Mouse (Mus musculus): Measurements from ENCODE around the gene Sept1. TPM values are rescaled to one million over a fixed set of nuclear protein-coding genes. Genes with fewer than 3 reads are reported as not detected.

Sept1 gene
- total and polyA plus RNA-seq, 2 experiments = 1.5 to 4.0 TPM

- WGBS = 21% methylated on average over 5 of the region's 5 CpGs
- Histone ChIP-seq H3K27ac (replicated peaks; ENCODE audit: insufficient read depth, low read depth, low read length) (peak overlapping the region; percentile 60), H3K4me3 (ENCODE audit: insufficient read depth, low read depth, low read length) (peak overlapping the region; percentile 90), H3K27me3 (ENCODE audit: control insufficient read depth, insufficient read depth, low read length) (no peaks in the 10 kb centered on the region), H3K36me3 (ENCODE audit: control insufficient read depth, insufficient read depth, low read length) (peaks cover 18% of the 10 kb centered on the region), H3K4me1 (ENCODE audit: control insufficient read depth, insufficient read depth, low read length) (peaks cover 6% of the 10 kb centered on the region), H3K9ac (ENCODE audit: low read depth, low read length) (peak overlapping the region; percentile 68), H3K79me2 (ENCODE audit: control insufficient read depth, insufficient read depth, low read length) (peaks cover 16% of the 10 kb centered on the region)
- no peak for DNase-seq (ENCODE audit: extremely low read depth, low read depth, low spot score)
- TF ChIP-seq POLR2A (IDR thresholded peaks at IDR 0.05; ENCODE audit: extremely low read depth, insufficient read depth, low read length) = no peak
- no peak for TF ChIP-seq CTCF (IDR thresholded peaks at IDR 0.05; ENCODE audit: low read depth, low read length)
Observed at GRCm38 (mm10) chr7:127270666-127271065, 37.7 kb upstream of the Sept1 start.

DNA sequence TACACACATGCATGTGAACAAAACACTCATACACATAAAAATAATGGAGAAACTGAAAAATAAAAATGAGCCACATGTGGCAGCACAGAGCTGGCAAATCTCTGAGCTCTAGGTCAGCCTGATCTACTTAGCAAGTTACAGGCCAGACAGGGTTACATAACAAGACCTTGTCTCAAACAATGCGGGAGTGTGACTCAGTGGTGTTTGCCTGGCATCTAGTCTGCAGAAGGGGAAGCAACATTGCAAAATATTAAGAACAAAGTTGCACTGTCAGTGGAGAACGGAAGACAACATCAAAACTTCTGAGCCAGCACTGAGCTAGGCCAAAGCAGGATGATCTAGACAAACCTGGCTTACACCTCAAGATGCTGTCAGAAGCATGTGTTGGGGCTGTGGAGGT is 37.3 kb upstream of the Sept1 start:
- WGBS = 9% methylated on average over 2 of the region's 2 CpGs
- H3K9ac ChIP-seq (ENCODE audit: low read depth, low read length) = peak overlapping the region; percentile 41
- peak; percentile 91 for DNase-seq (ENCODE audit: extremely low read depth, low read depth, low spot score)
- peaks cover 18% of the 10 kb centered on the region for H3K36me3 ChIP-seq (ENCODE audit: control insufficient read depth, insufficient read depth, low read length)
- H3K4me1 ChIP-seq (ENCODE audit: control insufficient read depth, insufficient read depth, low read length) = peaks cover 4% of the 10 kb centered on the region
- no peaks in the 10 kb centered on the region for H3K27me3 ChIP-seq (ENCODE audit: control insufficient read depth, insufficient read depth, low read length)
- H3K79me2 ChIP-seq (ENCODE audit: control insufficient read depth, insufficient read depth, low read length) = peaks cover 16% of the 10 kb centered on the region
- peak; percentile 20; the same call in 1 of the 2 replicates for TF ChIP-seq POLR2A (IDR thresholded peaks at IDR 0.05; ENCODE audit: extremely low read depth, insufficient read depth, low read length)
- no peak for TF ChIP-seq CTCF (IDR thresholded peaks at IDR 0.05; ENCODE audit: low read depth, low read length)
- H3K27ac ChIP-seq (replicated peaks; ENCODE audit: insufficient read depth, low read depth, low read length) = peak overlapping the region; percentile 60
- peak overlapping the region; percentile 90 for H3K4me3 ChIP-seq (ENCODE audit: insufficient read depth, low read depth, low read length)

- peaks cover 4% of the 10 kb centered on the region; the same call in 1 of the 2 replicates for H3K4me1 ChIP-seq (ENCODE audit: control insufficient read depth, insufficient read depth, low read length)
- H3K9ac ChIP-seq (ENCODE audit: low read depth, low read length) = no peak overlapping the region
- no peak overlapping the region for H3K4me3 ChIP-seq (ENCODE audit: insufficient read depth, low read depth, low read length)
- WGBS = 95% methylated on average over 3 of the region's 3 CpGs
- no peaks in the 10 kb centered on the region for H3K79me2 ChIP-seq (ENCODE audit: control insufficient read depth, insufficient read depth, low read length)
- H3K36me3 ChIP-seq (ENCODE audit: control insufficient read depth, insufficient read depth, low read length) = no peaks in the 10 kb centered on the region
- DNase-seq (ENCODE audit: extremely low read depth, low read depth, low spot score) = no peak
- no peak overlapping the region for H3K27ac ChIP-seq (replicated peaks; ENCODE audit: insufficient read depth, low read depth, low read length)
- no peak for TF ChIP-seq CTCF (IDR thresholded peaks at IDR 0.05; ENCODE audit: low read depth, low read length)
- TF ChIP-seq POLR2A (IDR thresholded peaks at IDR 0.05; ENCODE audit: extremely low read depth, insufficient read depth, low read length) = no peak
- H3K27me3 ChIP-seq (ENCODE audit: control insufficient read depth, insufficient read depth, low read length) = no peaks in the 10 kb centered on the region
Observed at GRCm38 (mm10) chr7:127263526-127263925, 30.6 kb upstream of the Sept1 start.

DNA sequence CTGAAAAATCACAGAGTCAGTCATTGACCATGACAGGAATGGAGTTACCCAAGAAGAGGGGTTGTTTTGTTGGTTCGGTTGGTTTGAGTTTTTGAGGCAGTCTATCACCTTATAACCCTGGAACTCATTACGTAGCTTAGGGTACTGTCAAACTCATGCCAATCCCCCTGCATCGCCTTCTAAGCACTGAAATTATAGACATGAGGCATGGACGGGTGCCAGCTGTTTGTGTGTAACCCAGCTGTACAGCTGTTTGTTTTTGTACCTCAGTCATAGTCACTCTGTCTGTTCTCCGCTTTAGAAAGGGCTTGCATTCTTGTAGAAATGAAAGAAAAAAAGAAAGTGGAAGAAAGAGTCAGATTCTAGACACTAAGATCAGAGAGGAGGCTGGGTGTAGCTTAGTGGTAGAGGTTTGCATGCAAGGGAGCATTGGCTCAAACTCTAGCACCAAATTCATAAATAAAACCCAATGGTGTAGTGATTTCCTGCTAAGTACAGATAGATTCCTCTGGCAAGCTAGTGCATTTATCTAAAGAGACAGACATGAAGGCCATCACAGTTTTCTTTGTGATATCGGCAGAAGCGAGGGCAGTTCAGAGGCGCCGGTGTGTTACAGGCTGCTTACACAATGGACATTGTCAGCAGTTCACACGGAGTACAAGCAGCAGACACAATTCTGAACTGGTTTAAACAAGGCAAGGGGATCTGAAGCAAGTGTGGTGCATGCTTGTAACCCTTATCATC is 29.5 kb upstream of the Sept1 start:
- no peaks in the 10 kb centered on the region for H3K36me3 ChIP-seq (ENCODE audit: control insufficient read depth, insufficient read depth, low read length)
- no peaks in the 10 kb centered on the region for H3K27me3 ChIP-seq (ENCODE audit: control insufficient read depth, insufficient read depth, low read length)
- no peak overlapping the region for H3K9ac ChIP-seq (ENCODE audit: low read depth, low read length)
- no peaks in the 10 kb centered on the region for H3K79me2 ChIP-seq (ENCODE audit: control insufficient read depth, insufficient read depth, low read length)
- H3K4me3 ChIP-seq (ENCODE audit: insufficient read depth, low read depth, low read length) = no peak overlapping the region
- H3K27ac ChIP-seq (replicated peaks; ENCODE audit: insufficient read depth, low read depth, low read length) = no peak overlapping the region
- TF ChIP-seq CTCF (IDR thresholded peaks at IDR 0.05; ENCODE audit: low read depth, low read length) (no peak), POLR2A (IDR thresholded peaks at IDR 0.05; ENCODE audit: extremely low read depth, insufficient read depth, low read length) (no peak)
- DNase-seq (ENCODE audit: extremely low read depth, low read depth, low spot score) = no peak
- WGBS = 60% methylated on average over 10 of the region's 10 CpGs
- peaks cover 4% of the 10 kb centered on the region; the same call in 1 of the 2 replicates for H3K4me1 ChIP-seq (ENCODE audit: control insufficient read depth, insufficient read depth, low read length)

DNA sequence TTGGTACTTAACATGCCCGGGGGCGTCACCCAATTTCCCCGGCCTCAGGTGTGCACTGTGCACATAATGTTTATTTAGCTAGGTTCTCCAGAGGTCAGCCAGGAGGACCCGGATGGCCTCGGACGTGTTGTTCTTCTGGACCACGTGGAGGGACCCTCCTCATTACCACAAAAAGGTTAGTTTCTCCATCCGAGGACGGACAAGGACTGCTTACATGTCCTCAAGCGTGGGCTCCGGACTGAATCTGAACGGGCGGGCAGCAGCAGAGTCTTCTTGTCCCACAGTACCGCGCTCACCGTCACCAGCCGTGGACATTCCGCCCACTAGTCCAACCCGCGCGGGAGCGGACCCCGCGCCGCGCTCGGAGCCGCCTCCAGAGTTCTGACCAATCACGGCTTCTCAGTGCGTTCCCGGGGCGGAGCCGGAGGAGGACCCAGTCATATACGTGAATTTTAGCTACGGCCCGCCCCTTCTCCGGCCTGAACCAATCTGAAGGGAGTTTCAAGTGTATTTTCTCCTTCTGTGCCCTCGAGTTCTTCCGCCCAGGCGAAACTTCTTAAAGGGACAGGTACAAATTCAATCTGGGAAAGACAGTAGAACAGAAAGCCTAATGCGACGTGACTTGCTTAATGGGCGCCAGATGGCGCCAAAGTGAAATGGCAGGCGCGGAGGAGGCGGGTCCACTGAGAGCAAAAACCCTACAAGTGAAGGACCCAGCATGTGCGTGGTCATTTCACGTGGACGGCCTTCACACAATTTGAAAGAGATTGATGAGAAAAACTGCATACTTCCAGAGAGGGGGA is 27.6 kb upstream of the Sept1 start, which contains the start of gene Dctpp1:
Dctpp1 (minus strand) TSS at position 401 of the 803 bp plus-strand sequence.
- Histone ChIP-seq H3K9ac (ENCODE audit: low read depth, low read length) (peak within 1 kb of the TSS; percentile 79), H3K27me3 (ENCODE audit: control insufficient read depth, insufficient read depth, low read length) (no peaks in the 10 kb centered on the region), H3K27ac (replicated peaks; ENCODE audit: insufficient read depth, low read depth, low read length) (peak within 1 kb of the TSS; percentile 45), H3K36me3 (ENCODE audit: control insufficient read depth, insufficient read depth, low read length) (no peaks in the 10 kb centered on the region), H3K4me1 (ENCODE audit: control insufficient read depth, insufficient read depth, low read length) (peaks cover 4% of the 10 kb centered on the region; the same call in 1 of the 2 replicates), H3K79me2 (ENCODE audit: control insufficient read depth, insufficient read depth, low read length) (no peaks in the 10 kb centered on the region), H3K4me3 (ENCODE audit: insufficient read depth, low read depth, low read length) (peak within 1 kb of the TSS; percentile 78)
- peak; percentile 98 for DNase-seq (ENCODE audit: extremely low read depth, low read depth, low spot score)
- TF ChIP-seq POLR2A (IDR thresholded peaks at IDR 0.05; ENCODE audit: extremely low read depth, insufficient read depth, low read length) (peak; percentile 78), CTCF (IDR thresholded peaks at IDR 0.05; ENCODE audit: low read depth, low read length) (peak; percentile 91)
- under 1% methylated on average over 50 of the region's 50 CpGs for WGBS

Data from liver, adult 2 months (tissue).